In the genomic region with DNA sequence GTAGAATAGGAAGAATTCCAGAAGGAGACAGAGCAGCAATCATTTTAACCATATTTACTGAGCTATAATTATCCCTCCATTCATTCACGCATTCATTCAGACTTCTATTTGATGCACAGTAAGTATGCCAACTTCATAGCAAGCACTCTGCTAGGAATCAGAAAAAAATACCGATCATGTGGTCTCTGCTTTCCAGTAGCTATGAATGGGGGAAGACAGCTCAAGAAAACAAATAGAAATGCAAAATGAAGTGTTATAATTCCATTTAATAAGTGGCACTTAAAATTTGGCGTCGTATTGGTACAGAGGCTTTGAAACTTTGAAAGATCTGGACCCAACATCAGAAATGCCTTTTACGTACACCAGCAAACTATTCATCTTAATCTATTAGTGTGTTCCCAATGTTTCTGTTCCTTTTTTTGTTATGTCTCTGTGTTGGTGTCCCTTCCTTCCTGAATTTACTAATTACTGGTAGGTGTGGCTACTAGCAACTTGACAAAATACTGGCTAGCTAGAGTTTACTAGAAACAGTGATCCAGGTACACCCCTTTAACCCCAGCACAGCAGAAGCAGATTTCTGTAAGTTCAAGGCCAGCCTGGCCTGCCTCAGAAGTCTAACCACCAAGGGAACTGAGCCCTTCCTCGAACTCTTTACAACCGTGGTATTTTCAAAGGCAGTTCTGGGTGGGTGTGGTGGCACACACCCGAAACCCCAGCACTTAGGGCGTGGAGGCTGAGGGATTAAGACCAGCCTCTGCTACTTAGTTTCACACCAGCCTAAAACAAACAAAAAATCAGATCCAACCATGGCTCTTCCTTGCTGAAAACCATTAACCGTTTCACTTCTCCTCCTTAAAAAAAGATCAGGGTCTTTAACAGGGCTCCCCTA, we compare ENCODE assay signal across 8 mouse cellular contexts. TPM values are rescaled to one million over a fixed set of nuclear protein-coding genes. Genes with fewer than 3 reads are reported as not detected.
DNase-seq lines count a peak whose midpoint lies in the region; ATAC-seq and TF ChIP-seq lines count a peak whose summit lies in the region.

No protein-coding gene starts in this region.

- no peak for TF ChIP-seq POLR2A in bone marrow macrophage, adult 2 months (IDR thresholded peaks at IDR 0.05; ENCODE audit: borderline replicate concordance, low read depth, low read length)

- ATAC-seq in heart, embryonic 12.5 days (ENCODE audit: insufficient number of reproducible peaks, low FRiP score), result no peak
- ATAC-seq in hindbrain, embryonic 15.5 days (ENCODE audit: low FRiP score, low read depth), result no peak
- 0 out of 2 replicates have a peak, but pooled peaks have one; percentile 5 for ATAC-seq in midbrain, embryonic 11.5 days (ENCODE audit: low FRiP score)

- no peak for DNase-seq in heart, adult 9 months (ENCODE audit: low spot score in 2 of 2)
- no peak for DNase-seq in midbrain, embryonic 11.5 days (ENCODE audit: low spot score, missing footprints)
- no peak for DNase-seq in ovary, adult 18-20 months (ENCODE audit: low spot score)
- no peak for DNase-seq in kidney, postnatal 36 days
- DNase-seq in retina, postnatal 1 day, result no peak

- no peak for TF ChIP-seq CTCF in bone marrow macrophage, adult 2 months (IDR thresholded peaks at IDR 0.05; ENCODE audit: low read depth, low read length)

- peak overlapping the region; percentile 90 for H3K4me2 ChIP-seq in heart, embryonic 12.5 days
- peak overlapping the region; percentile 94 for H3K4me2 ChIP-seq in hindbrain, embryonic 15.5 days
- H3K4me2 ChIP-seq in midbrain, embryonic 11.5 days, result peak overlapping the region; percentile 41

- no peaks in the 10 kb centered on the region for H3K36me3 ChIP-seq in heart, embryonic 12.5 days
- H3K36me3 ChIP-seq in hindbrain, embryonic 15.5 days, result no peaks in the 10 kb centered on the region
- H3K36me3 ChIP-seq in midbrain, embryonic 11.5 days (ENCODE audit: control insufficient read depth, insufficient read depth, low read length), result no peaks in the 10 kb centered on the region

- H3K4me1 ChIP-seq in heart, embryonic 12.5 days (replicated peaks), result peaks cover 41% of the 10 kb centered on the region
- H3K4me1 ChIP-seq in bone marrow macrophage, adult 2 months (ENCODE audit: control insufficient read depth, insufficient read depth, low read length), result peaks cover 21% of the 10 kb centered on the region
- peaks cover 61% of the 10 kb centered on the region for H3K4me1 ChIP-seq in hindbrain, embryonic 15.5 days (replicated peaks)
- H3K4me1 ChIP-seq in midbrain, embryonic 11.5 days (ENCODE audit: control insufficient read depth, insufficient read depth, low read length), result peaks cover 37% of the 10 kb centered on the region

- no peaks in the 10 kb centered on the region for H3K9me3 ChIP-seq in heart, embryonic 12.5 days (replicated peaks)
- H3K9me3 ChIP-seq in hindbrain, embryonic 15.5 days, result no peaks in the 10 kb centered on the region
- H3K9me3 ChIP-seq in midbrain, embryonic 11.5 days (ENCODE audit: control insufficient read depth, low read length), result no peaks in the 10 kb centered on the region

- H3K9ac ChIP-seq in heart, embryonic 12.5 days, result no peak overlapping the region
- peak overlapping the region; percentile 14; the same call in 1 of the 2 replicates for H3K9ac ChIP-seq in hindbrain, embryonic 15.5 days
- peak overlapping the region; percentile 49; the same call in 1 of the 2 replicates for H3K9ac ChIP-seq in midbrain, embryonic 11.5 days (ENCODE audit: low read length)

- WGBS in heart, embryonic 12.5 days, result 73% methylated on average over 10 of the region's 10 CpGs
- 78% methylated on average over 10 of the region's 10 CpGs for WGBS in hindbrain, embryonic 15.5 days
- WGBS in midbrain, embryonic 11.5 days, result 75% methylated on average over 10 of the region's 10 CpGs

- peak overlapping the region; percentile 82 for H3K4me3 ChIP-seq in heart, embryonic 12.5 days
- H3K4me3 ChIP-seq in bone marrow macrophage, adult 2 months (ENCODE audit: insufficient read depth, low read length), result peak overlapping the region; percentile 61
- H3K4me3 ChIP-seq in hindbrain, embryonic 15.5 days, result peak overlapping the region; percentile 86
- H3K4me3 ChIP-seq in midbrain, embryonic 11.5 days (ENCODE audit: low read depth, low read length), result peak overlapping the region; percentile 82; the same call in 1 of the 2 replicates

- peaks cover 31% of the 10 kb centered on the region for H3K27me3 ChIP-seq in heart, embryonic 12.5 days (replicated peaks)
- H3K27me3 ChIP-seq in hindbrain, embryonic 15.5 days, result no peaks in the 10 kb centered on the region
- peaks cover 19% of the 10 kb centered on the region for H3K27me3 ChIP-seq in midbrain, embryonic 11.5 days (ENCODE audit: control insufficient read depth, insufficient read depth, low read length)

- no peak overlapping the region for H3K27ac ChIP-seq in heart, embryonic 12.5 days (ENCODE audit: poor library complexity, severe bottlenecking)
- H3K27ac ChIP-seq in bone marrow macrophage, adult 2 months (ENCODE audit: insufficient read depth, low read depth, low read length), result peak overlapping the region; percentile 53
- H3K27ac ChIP-seq in hindbrain, embryonic 15.5 days (replicated peaks), result peak overlapping the region; percentile 49; the same call in 1 of the 2 replicates
- no peak overlapping the region for H3K27ac ChIP-seq in midbrain, embryonic 11.5 days (ENCODE audit: low read depth, low read length)

RNA-seq across cellular contexts. Expression of a gene that starts 0.8 kb away (rescaled TPM):
- polyA plus RNA-seq in heart, embryonic 12.5 days (2016; fragmentation: Nextera tagmentation; extraction: Ambion mirVana), result 131 and 140 TPM in 2 replicates
- 55.8 and 56.8 TPM in 2 replicates for polyA plus RNA-seq in bone marrow macrophage, adult 2 months (2012; ENCODE audit: insufficient read depth, insufficient read length, missing spikeins)
- polyA plus RNA-seq in hindbrain, embryonic 15.5 days (2015; fragmentation: Nextera tagmentation; extraction: Ambion mirVana), result 63.3 and 67.1 TPM in 2 replicates
- 214 and 230 TPM in 2 replicates for polyA plus RNA-seq in midbrain, embryonic 11.5 days (2014; fragmentation: Nextera tagmentation; extraction: Ambion mirVana)

RNA-seq across cellular contexts. Expression of a gene that starts 17.9 kb away (rescaled TPM):
- 2.6 and 3.2 TPM in 2 replicates for polyA plus RNA-seq in heart, embryonic 12.5 days (2016; fragmentation: Nextera tagmentation; extraction: Ambion mirVana)
- not detected in 2 replicates for polyA plus RNA-seq in bone marrow macrophage, adult 2 months (2012; ENCODE audit: insufficient read depth, insufficient read length, missing spikeins)
- polyA plus RNA-seq in hindbrain, embryonic 15.5 days (2015; fragmentation: Nextera tagmentation; extraction: Ambion mirVana), result 58.1 and 63.6 TPM in 2 replicates
- polyA plus RNA-seq in midbrain, embryonic 11.5 days (2014; fragmentation: Nextera tagmentation; extraction: Ambion mirVana), result 10.5 and 11.4 TPM in 2 replicates

RNA-seq across cellular contexts. Expression of a gene that starts 49.7 kb away (rescaled TPM):
- polyA plus RNA-seq in heart, embryonic 12.5 days (2016; fragmentation: Nextera tagmentation; extraction: Ambion mirVana), result 25.5 and 29.3 TPM in 2 replicates
- 17.7 and 19.4 TPM in 2 replicates for polyA plus RNA-seq in bone marrow macrophage, adult 2 months (2012; ENCODE audit: insufficient read depth, insufficient read length, missing spikeins)
- polyA plus RNA-seq in hindbrain, embryonic 15.5 days (2015; fragmentation: Nextera tagmentation; extraction: Ambion mirVana), result 89.1 and 96.4 TPM in 2 replicates
- polyA plus RNA-seq in midbrain, embryonic 11.5 days (2014; fragmentation: Nextera tagmentation; extraction: Ambion mirVana), result 111 and 113 TPM in 2 replicates

RNA-seq across cellular contexts. Expression of a gene that starts 51.0 kb away (rescaled TPM):
- not detected in 2 replicates for polyA plus RNA-seq in heart, embryonic 12.5 days (2016; fragmentation: Nextera tagmentation; extraction: Ambion mirVana)
- not detected in 2 replicates for polyA plus RNA-seq in bone marrow macrophage, adult 2 months (2012; ENCODE audit: insufficient read depth, insufficient read length, missing spikeins)
- 0.78 and 1.00 TPM in 2 replicates for polyA plus RNA-seq in hindbrain, embryonic 15.5 days (2015; fragmentation: Nextera tagmentation; extraction: Ambion mirVana)
- polyA plus RNA-seq in midbrain, embryonic 11.5 days (2014; fragmentation: Nextera tagmentation; extraction: Ambion mirVana), result 0.11 and 0.22 TPM in 2 replicates

RNA-seq across cellular contexts. Expression of a gene that starts 53.1 kb away (rescaled TPM):
- polyA plus RNA-seq in heart, embryonic 12.5 days (2016; fragmentation: Nextera tagmentation; extraction: Ambion mirVana), result not detected in 2 replicates
- not detected in 2 replicates for polyA plus RNA-seq in bone marrow macrophage, adult 2 months (2012; ENCODE audit: insufficient read depth, insufficient read length, missing spikeins)
- polyA plus RNA-seq in hindbrain, embryonic 15.5 days (2015; fragmentation: Nextera tagmentation; extraction: Ambion mirVana), result not detected in 2 replicates
- not detected in 2 replicates for polyA plus RNA-seq in midbrain, embryonic 11.5 days (2014; fragmentation: Nextera tagmentation; extraction: Ambion mirVana)

Comparison
In these comparisons a context has a peak if more than half of its experiments do, and no peak if none do; other contexts are left out.
1. H3K27ac ChIP-seq: peak in bone marrow macrophage, adult 2 months (single experiment) and hindbrain, embryonic 15.5 days (single experiment); none in heart, embryonic 12.5 days (single experiment) and midbrain, embryonic 11.5 days (single experiment).
2. H3K4me2 ChIP-seq: peak in every context shown above with its lines; median percentile 94 in hindbrain, embryonic 15.5 days; 90 in heart, embryonic 12.5 days; 41 in midbrain, embryonic 11.5 days.
3. Peak in every context shown above with its lines, with median percentiles within 50 percentile points of each other: H3K4me3 ChIP-seq.